Mouse (Mus musculus) B cell, adult 67 days (primary cell): ENCODE data around the gene Crygn. TPM values are rescaled to one million over a fixed set of nuclear protein-coding genes. Genes with fewer than 3 reads are reported as not detected.

ENCODE experiments used
- total RNA-seq, 2 experiments: library from RNA; stranded (reverse); gene quantifications; 4 replicates each; pipeline ENCODE4 v1.2.4; 2023

The Crygn gene
- not detected for total RNA-seq

GRCm38 (mm10) chr5:24757816-24758215, at the start of gene Crygn:
TSS of gene Crygn (minus strand) at chr5:24758008.

GRCm38 (mm10) chr5:24730488-24730871, 27.3 kb downstream of the Crygn start, which contains the start of gene Wdr86:
TSS of gene Wdr86 (minus strand) at chr5:24730727.

Other genes starting within 250 kb of the Crygn start
- gene Gbx1, start 230.8 kb downstream of the Crygn start, total RNA-seq = not detected
- gene Asb10, start 217.0 kb downstream of the Crygn start, total RNA-seq = not detected
- not detected for gene 4931409K22Rik, start 201.2 kb downstream of the Crygn start, total RNA-seq
- 10 to 100 TPM; 41.9 to 44.9 TPM for gene Abcf2, start 180.5 kb downstream of the Crygn start, total RNA-seq
- 10 to 100 TPM; 38.5 to 41.1 TPM for gene Chpf2, start 171.3 kb downstream of the Crygn start, total RNA-seq
- gene Smarcd3, start 133.6 kb downstream of the Crygn start, total RNA-seq = under 1 TPM in 1 of 2 experiments, not detected in 1; 0.70 TPM
- gene Nub1, start 72.5 kb downstream of the Crygn start, total RNA-seq = 10 to 100 TPM; 80.1 to 87.4 TPM
- not detected for gene Wdr86, start 27.3 kb downstream of the Crygn start, total RNA-seq
- gene Rheb, start 84.6 kb upstream of the Crygn start, total RNA-seq = 10 to 100 TPM; 55.1 to 59.0 TPM